In the genomic region with DNA sequence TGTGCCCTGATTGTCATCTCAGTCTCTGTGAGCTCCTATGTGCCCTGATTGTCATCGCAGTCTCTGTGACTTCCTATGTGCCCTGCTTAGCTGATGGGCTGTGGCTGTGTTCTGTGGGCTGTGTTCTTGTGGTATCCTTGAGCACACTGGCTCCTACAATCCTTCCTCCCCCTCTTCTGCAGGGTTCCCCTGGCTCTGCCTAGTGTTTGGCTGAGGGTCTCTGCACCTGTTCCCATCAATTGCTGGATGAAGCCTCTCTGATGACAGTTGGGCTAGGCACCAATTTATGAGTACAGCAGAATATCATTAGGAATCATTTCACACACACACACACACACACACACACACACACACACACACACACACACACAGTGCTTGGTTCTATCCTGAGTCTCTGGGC, we compare ENCODE assay signal across 22 mouse cellular contexts. TPM values are rescaled to one million over a fixed set of nuclear protein-coding genes. Genes with fewer than 3 reads are reported as not detected.
A peak's percentile ranks its signal among the peaks of the same experiment; 100 is the strongest.
DNase-seq lines count a peak whose midpoint lies in the region; ATAC-seq and TF ChIP-seq lines count a peak whose summit lies in the region.
"Had no signal": no experiment of that assay in that cellular context is flagged by ENCODE, and none has a peak within 500 bp of the region (broad histone marks: within the 10 kb centered on the region; RNA-seq: fewer than 3 reads in every experiment).

No protein-coding gene starts in this region.

- peak; percentile 57 to 63 for DNase-seq in cerebellum, postnatal 10 days
- DNase-seq in cerebellum, adult 9-10 months = no peak
- DNase-seq in limb, embryonic 14.5 days (ENCODE audit: low spot score) = no peak
- DNase-seq in limb, embryonic 10.5 days (ENCODE audit: low spot score) = no peak
- DNase-seq in skeletal muscle tissue, adult 2 months (ENCODE audit: low read depth, low spot score) = peak; percentile 51
- no peak for DNase-seq in natural killer cell, adult 2 months (ENCODE audit: low spot score in 2 of 2)
- DNase-seq: adrenal gland, adult 2 months; adrenal gland, adult 8-10 months; adrenal gland, postnatal 10 days; adrenal gland, postnatal 14 days; adrenal gland, postnatal 25 days; adrenal gland, postnatal 36 days; B cell, adult 2 months; cerebellum, adult 11 months; cerebellum, adult 11-12 months; cerebellum, adult 18-20 months had no signal

- H3K36me3 ChIP-seq in limb, embryonic 14.5 days (ENCODE audit: control insufficient read depth, insufficient read depth, low read length) = no peaks in the 10 kb centered on the region
- H3K36me3 ChIP-seq in limb, embryonic 10.5 days = no peaks in the 10 kb centered on the region
- H3K36me3 ChIP-seq: G1E had no signal

- no peak overlapping the region for H3K4me3 ChIP-seq in limb, embryonic 14.5 days (replicated peaks; ENCODE audit: low read length)
- no peak overlapping the region for H3K4me3 ChIP-seq in limb, embryonic 10.5 days

- no peak for TF ChIP-seq POLR2A in limb, embryonic 14.5 days (IDR thresholded peaks at IDR 0.05; ENCODE audit: borderline replicate concordance, extremely low read depth, insufficient read depth, insufficient read length)

- H3K4me1 ChIP-seq in limb, embryonic 14.5 days (ENCODE audit: control insufficient read depth, insufficient read depth, low read length) = no peaks in the 10 kb centered on the region
- peaks cover 32% of the 10 kb centered on the region for H3K4me1 ChIP-seq in limb, embryonic 10.5 days

- no peaks in the 10 kb centered on the region for H3K9me3 ChIP-seq in limb, embryonic 14.5 days (ENCODE audit: control insufficient read depth, low read length)
- H3K9me3 ChIP-seq in limb, embryonic 10.5 days (replicated peaks) = no peaks in the 10 kb centered on the region
- H3K9me3 ChIP-seq: G1E had no signal

- no peaks in the 10 kb centered on the region for H3K27me3 ChIP-seq in limb, embryonic 14.5 days (ENCODE audit: control insufficient read depth, insufficient read depth, low read length)
- peaks cover 31% of the 10 kb centered on the region for H3K27me3 ChIP-seq in limb, embryonic 10.5 days (ENCODE audit: low read depth, poor library complexity, severe bottlenecking)
- H3K27me3 ChIP-seq: Patski had no signal

- WGBS in limb, embryonic 14.5 days = 89% methylated on average over 1 of the region's 1 CpGs
- WGBS in limb, embryonic 10.5 days = 95% methylated on average over 1 of the region's 1 CpGs

- H3K9ac ChIP-seq in limb, embryonic 14.5 days (ENCODE audit: low read depth, low read length, severe bottlenecking) = no peak overlapping the region

- no peak overlapping the region for H3K27ac ChIP-seq in limb, embryonic 14.5 days (replicated peaks; ENCODE audit: low read depth, low read length)
- no peak overlapping the region for H3K27ac ChIP-seq in limb, embryonic 10.5 days

- no peak overlapping the region for H3K4me2 ChIP-seq in limb, embryonic 14.5 days (replicated peaks; ENCODE audit: low read depth, low read length, severe bottlenecking)

- 0 out of 2 replicates have a peak, but pooled peaks have one; percentile 29 for ATAC-seq in limb, embryonic 14.5 days (ENCODE audit: low FRiP score, low read depth)
- ATAC-seq: activated CD4-positive, CD25-positive, alpha-beta regulatory T cell, adult 4 months; CD4-positive, CD25-positive, alpha-beta regulatory T cell, adult 4 months; Patski had no signal

RNA-seq across cellular contexts. Expression of gene 4930451I11Rik, which starts 1.9 kb away (rescaled TPM):
- polyA plus RNA-seq in limb, embryonic 14.5 days (2012; rRNA removed) = not detected in 2 replicates
- polyA plus RNA-seq in limb, embryonic 14.5 days (2014; fragmentation: Nextera tagmentation; extraction: Ambion mirVana) = not detected in 2 replicates
- not detected in 2 replicates for polyA plus RNA-seq in limb, embryonic 10.5 days (2016; fragmentation: Nextera tagmentation; extraction: Ambion mirVana)
- polyA plus RNA-seq: activated CD4-positive, CD25-positive, alpha-beta regulatory T cell, adult 4 months; adrenal gland, adult 2 months; brain, embryonic 14.5 days; C2C12; CD4-positive, CD25-positive, alpha-beta regulatory T cell, adult 4 months; G1E; Patski had no signal

RNA-seq across cellular contexts. Expression of gene Doc2a, which starts 13.9 kb away (rescaled TPM):
- polyA plus RNA-seq in limb, embryonic 14.5 days (2012; rRNA removed) = 1.3 and 2.8 TPM in 2 replicates
- polyA plus RNA-seq in limb, embryonic 14.5 days (2014; fragmentation: Nextera tagmentation; extraction: Ambion mirVana) = 0.76 and 0.92 TPM in 2 replicates
- polyA plus RNA-seq in limb, embryonic 10.5 days (2016; fragmentation: Nextera tagmentation; extraction: Ambion mirVana) = 1.0 and 1.9 TPM in 2 replicates
- polyA plus RNA-seq: activated CD4-positive, CD25-positive, alpha-beta regulatory T cell, adult 4 months; C2C12; CD4-positive, CD25-positive, alpha-beta regulatory T cell, adult 4 months; G1E; Patski had no signal

RNA-seq across cellular contexts. Expression of gene Hirip3, which starts 28.5 kb away (rescaled TPM):
- 55.1 and 120 TPM in 2 replicates for polyA plus RNA-seq in limb, embryonic 14.5 days (2012; rRNA removed)
- polyA plus RNA-seq in limb, embryonic 14.5 days (2014; fragmentation: Nextera tagmentation; extraction: Ambion mirVana) = 15.2 and 16.1 TPM in 2 replicates
- 51.9 and 57.2 TPM in 2 replicates for polyA plus RNA-seq in limb, embryonic 10.5 days (2016; fragmentation: Nextera tagmentation; extraction: Ambion mirVana)

RNA-seq across cellular contexts. Expression of gene Ino80e, which starts 28.9 kb away (rescaled TPM):
- 84.3 and 89.8 TPM in 2 replicates for polyA plus RNA-seq in limb, embryonic 14.5 days (2012; rRNA removed)
- 86.7 TPM in 2 replicates for polyA plus RNA-seq in limb, embryonic 14.5 days (2014; fragmentation: Nextera tagmentation; extraction: Ambion mirVana)
- polyA plus RNA-seq in limb, embryonic 10.5 days (2016; fragmentation: Nextera tagmentation; extraction: Ambion mirVana) = 117 and 131 TPM in 2 replicates

RNA-seq across cellular contexts. Expression of gene Fam57b, which starts 35.8 kb away (rescaled TPM):
- polyA plus RNA-seq in limb, embryonic 14.5 days (2012; rRNA removed) = 1.6 and 2.0 TPM in 2 replicates
- polyA plus RNA-seq in limb, embryonic 14.5 days (2014; fragmentation: Nextera tagmentation; extraction: Ambion mirVana) = 0.21 and 0.44 TPM in 2 replicates
- polyA plus RNA-seq in limb, embryonic 10.5 days (2016; fragmentation: Nextera tagmentation; extraction: Ambion mirVana) = 0.20 and 0.21 TPM in 2 replicates
- polyA plus RNA-seq: activated CD4-positive, CD25-positive, alpha-beta regulatory T cell, adult 4 months; CD4-positive, CD25-positive, alpha-beta regulatory T cell, adult 4 months had no signal

Comparison
In these comparisons a context has a peak if more than half of its experiments do, and no peak if none do; other contexts are left out.
1. DNase-seq: peak in cerebellum, postnatal 10 days (2 of 2) and skeletal muscle tissue, adult 2 months (single experiment); none in cerebellum, adult 9-10 months (single experiment), limb, embryonic 14.5 days (single experiment), limb, embryonic 10.5 days (single experiment) and natural killer cell, adult 2 months (0 of 2).